Mouse (Mus musculus): ENCODE results near the gene Ggn. TPM values are rescaled to one million over a fixed set of nuclear protein-coding genes. Genes with fewer than 3 reads are reported as not detected.

Gene Ggn
- total and polyA plus RNA-seq, 3 experiments, result 0.13 to 1.0 (median 0.30) TPM

GRCm38 (mm10) chr7:29128725-29129124 is 41.3 kb upstream of the Ggn start (continued):
- TF ChIP-seq BHLHE40 (IDR thresholded peaks at IDR 0.05; ENCODE audit: low read depth, low read length) (no peak), CHD2 (IDR thresholded peaks at IDR 0.05; ENCODE audit: low read length) (no peak), USF1 (IDR thresholded peaks at IDR 0.05; ENCODE audit: low read depth, low read length) (no peak), TCF12 (IDR thresholded peaks at IDR 0.05; ENCODE audit: low read depth, low read length) (no peak), ZKSCAN1 (IDR thresholded peaks at IDR 0.05; ENCODE audit: borderline replicate concordance, low read depth, low read length) (no peak), USF2 (conservative IDR thresholded peaks at IDR 0.05; ENCODE audit: low read depth, low read length) (no peak), KAT2A (IDR thresholded peaks at IDR 0.05; ENCODE audit: insufficient replicate concordance, low read length) (no peak), ZNF384 (IDR thresholded peaks at IDR 0.05; ENCODE audit: low read depth, low read length) (no peak), GABPA (IDR thresholded peaks at IDR 0.05; ENCODE audit: insufficient replicate concordance, low read depth, low read length) (no peak), MYC (IDR thresholded peaks at IDR 0.05; ENCODE audit: low read depth, low read length) (0 out of 2 replicates have a peak, but pooled peaks have one; percentile 28), RCOR1 (conservative IDR thresholded peaks at IDR 0.05; ENCODE audit: low read depth, low read length) (no peak)

DNA sequence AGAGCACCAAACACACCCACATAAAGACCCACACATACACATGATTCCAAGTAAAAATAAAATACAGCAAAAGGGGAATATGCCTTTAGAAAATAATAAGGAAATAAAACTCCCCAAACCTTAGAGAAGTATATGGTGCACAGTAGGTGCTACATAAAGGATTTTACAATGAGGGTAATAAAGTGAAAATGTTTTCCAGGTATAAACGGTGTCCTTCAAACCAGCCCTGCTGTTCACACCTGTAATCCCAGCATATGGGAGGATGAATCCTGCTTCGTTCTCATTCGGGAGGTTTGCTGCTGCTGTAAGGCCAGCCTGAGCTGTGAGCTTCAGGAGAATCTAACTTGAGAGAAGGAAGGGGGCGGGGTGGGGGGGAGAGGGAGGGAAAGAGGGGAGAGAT is 35.8 kb upstream of the Ggn start:
- DNase-seq (ENCODE audit: extremely low read depth), result no peak
- TF ChIP-seq RCOR1 (conservative IDR thresholded peaks at IDR 0.05; ENCODE audit: low read depth, low read length) (no peak), ZKSCAN1 (IDR thresholded peaks at IDR 0.05; ENCODE audit: borderline replicate concordance, low read depth, low read length) (no peak), UBTF (IDR thresholded peaks at IDR 0.05; ENCODE audit: low read depth, low read length) (no peak), SIN3A (IDR thresholded peaks at IDR 0.05; ENCODE audit: low read length) (no peak), ZC3H11A (IDR thresholded peaks at IDR 0.05; ENCODE audit: low read depth, low read length) (no peak), MYC (IDR thresholded peaks at IDR 0.05; ENCODE audit: low read depth, low read length) (no peak), SMC3 (IDR thresholded peaks at IDR 0.05; ENCODE audit: low read depth, low read length) (no peak), TCF12 (IDR thresholded peaks at IDR 0.05; ENCODE audit: low read depth, low read length) (no peak), CHD1 (IDR thresholded peaks at IDR 0.05; ENCODE audit: low read depth, low read length) (no peak), PAX5 (IDR thresholded peaks at IDR 0.05; ENCODE audit: low read length) (no peak), USF1 (IDR thresholded peaks at IDR 0.05; ENCODE audit: low read depth, low read length) (no peak), CHD2 (IDR thresholded peaks at IDR 0.05; ENCODE audit: low read length) (no peak), BHLHE40 (IDR thresholded peaks at IDR 0.05; ENCODE audit: low read depth, low read length) (no peak), MAFK (IDR thresholded peaks at IDR 0.05; ENCODE audit: insufficient replicate concordance, low read length) (no peak), ETS1 (conservative IDR thresholded peaks at IDR 0.05; ENCODE audit: low read depth, low read length) (no peak), CTCF (conservative IDR thresholded peaks at IDR 0.05 in 1 of 2, IDR thresholded peaks at IDR 0.05 in 1 of 2; ENCODE audit: low read depth in 2 of 2, low read length in 2 of 2) (no peak), E2F4 (IDR thresholded peaks at IDR 0.05; ENCODE audit: insufficient replicate concordance, low read depth, low read length) (no peak), ZNF384 (IDR thresholded peaks at IDR 0.05; ENCODE audit: low read depth, low read length) (no peak), NELFE (IDR thresholded peaks at IDR 0.05; ENCODE audit: low read depth, low read length) (no peak)
- Histone ChIP-seq H3K36me3 (replicated peaks in 1 of 2; ENCODE audit: control insufficient read depth in 1 of 2, insufficient read depth in 1 of 2, low read length in 1 of 2) (peaks cover 0 to 2% of the 10 kb centered on the region in 2 experiments), H3K4me2 (ENCODE audit: insufficient read depth, low read depth, poor library complexity, severe bottlenecking) (peak overlapping the region; percentile 88), H3K4me3 (replicated peaks in 1 of 3; ENCODE audit: low read depth in 2 of 3, low read length in 2 of 3, poor library complexity in 1 of 3) (peak overlapping the region in 2 of 3 experiments; percentile 7 to 38), H3K79me2 (replicated peaks; ENCODE audit: control insufficient read depth, extremely low read depth, insufficient read depth, poor library complexity, severe bottlenecking) (no peaks in the 10 kb centered on the region), H3K27ac (ENCODE audit: insufficient read depth, low read depth) (no peak overlapping the region), H3K9me3 (replicated peaks; ENCODE audit: low read length) (no peaks in the 10 kb centered on the region), H3K27me3 (replicated peaks) (peaks cover 2% of the 10 kb centered on the region), H3K4me1 (ENCODE audit: control insufficient read depth in 1 of 2, insufficient read depth in 2 of 2) (peaks cover 0 to 23% of the 10 kb centered on the region in 2 experiments; a peak in 2 of 4 replicates), H3K9ac (ENCODE audit: insufficient read depth, low read depth) (peak overlapping the region; percentile 40)
- in situ Hi-C loops (cut with MboI; ENCODE audit: low pct_ligation_motif_present, low pct_unique_long_range_greater_than_20kb, low sequenced_read_pairs) (no loop called here), dilution Hi-C loops (cut with MboI; ENCODE audit: extremely low pct_ligation_motif_present, extremely low pct_unique_long_range_greater_than_20kb, low sequenced_read_pairs) (no loop called here)
